Mouse (Mus musculus): ENCODE measurements around the gene Syngap1. TPM values are rescaled to one million over a fixed set of nuclear protein-coding genes. Genes with fewer than 3 reads are reported as not detected.

Gene Syngap1
- total and polyA plus RNA-seq, 2 experiments from 2014 or later, result 5.0 to 85.2 TPM

- DNase-seq, result no peak
- 70% methylated on average over 14 of the region's 14 CpGs for WGBS
These were observed 53.4 kb downstream of the Syngap1 start for GRCm38 (mm10) chr17:26994410-26994809.

GRCm38 (mm10) chr17:26995006-26995405, 54.0 kb downstream of the Syngap1 start:
- Histone ChIP-seq H3K4me3 (ENCODE audit: low read depth, low read length) (no peak overlapping the region), H3K36me3 (ENCODE audit: insufficient read depth) (no peaks in the 10 kb centered on the region), H3K9me3 (ENCODE audit: low read length) (no peaks in the 10 kb centered on the region), H3K9ac (no peak overlapping the region), H3K4me1 (ENCODE audit: insufficient read depth) (no peaks in the 10 kb centered on the region), H3K27ac (ENCODE audit: low read depth, low read length) (no peak overlapping the region), H3K27me3 (ENCODE audit: insufficient read depth, low read length) (no peaks in the 10 kb centered on the region), H3K4me2 (ENCODE audit: low read depth) (no peak overlapping the region)
- WGBS, result 82% methylated on average over 6 of the region's 6 CpGs
- ATAC-seq (no peak), DNase-seq (no peak)
- TF ChIP-seq CTCF (IDR thresholded peaks at IDR 0.05; ENCODE audit: low read depth), result no peak

More at GRCm38 (mm10) chr17:26994410-26994809, 53.4 kb downstream of the Syngap1 start:
- Histone ChIP-seq H3K36me3 (ENCODE audit: insufficient read depth) (no peaks in the 10 kb centered on the region), H3K4me2 (ENCODE audit: low read depth) (no peak overlapping the region), H3K4me3 (ENCODE audit: low read depth, low read length) (no peak overlapping the region), H3K9ac (no peak overlapping the region), H3K27ac (ENCODE audit: low read depth, low read length) (no peak overlapping the region), H3K27me3 (ENCODE audit: insufficient read depth, low read length) (no peaks in the 10 kb centered on the region), H3K4me1 (ENCODE audit: insufficient read depth) (no peaks in the 10 kb centered on the region), H3K9me3 (ENCODE audit: low read length) (no peaks in the 10 kb centered on the region)
- ATAC-seq, result no peak
- no peak for TF ChIP-seq CTCF (IDR thresholded peaks at IDR 0.05; ENCODE audit: low read depth)

- H3K27me3 ChIP-seq (ENCODE audit: insufficient read depth, low read length), result no peaks in the 10 kb centered on the region
- H3K4me1 ChIP-seq (ENCODE audit: insufficient read depth), result no peaks in the 10 kb centered on the region
- H3K36me3 ChIP-seq (ENCODE audit: insufficient read depth), result no peaks in the 10 kb centered on the region
- TF ChIP-seq CTCF (IDR thresholded peaks at IDR 0.05; ENCODE audit: low read depth), result no peak
- ATAC-seq (no peak), DNase-seq (no peak)
- H3K9me3 ChIP-seq (ENCODE audit: low read length), result no peaks in the 10 kb centered on the region
- no peak overlapping the region for H3K4me2 ChIP-seq (ENCODE audit: low read depth)
- H3K27ac ChIP-seq (ENCODE audit: low read depth, low read length), result no peak overlapping the region
- H3K4me3 ChIP-seq (ENCODE audit: low read depth, low read length), result no peak overlapping the region
- 73% methylated on average over 8 of the region's 8 CpGs for WGBS
- H3K9ac ChIP-seq, result no peak overlapping the region
These were observed 54.5 kb downstream of the Syngap1 start for GRCm38 (mm10) chr17:26995562-26995961.

- Histone ChIP-seq H3K27ac (ENCODE audit: low read depth, low read length) (no peak overlapping the region), H3K4me1 (ENCODE audit: insufficient read depth) (no peaks in the 10 kb centered on the region), H3K4me2 (ENCODE audit: low read depth) (no peak overlapping the region), H3K4me3 (ENCODE audit: low read depth, low read length) (no peak overlapping the region), H3K36me3 (ENCODE audit: insufficient read depth) (no peaks in the 10 kb centered on the region), H3K9me3 (ENCODE audit: low read length) (no peaks in the 10 kb centered on the region), H3K27me3 (ENCODE audit: insufficient read depth, low read length) (no peaks in the 10 kb centered on the region), H3K9ac (no peak overlapping the region)
- TF ChIP-seq CTCF (IDR thresholded peaks at IDR 0.05; ENCODE audit: low read depth), result no peak
- DNase-seq (no peak), ATAC-seq (no peak)
- WGBS, result 82% methylated on average over 4 of the region's 4 CpGs
These were observed 56.6 kb downstream of the Syngap1 start for GRCm38 (mm10) chr17:26997661-26998060.

GRCm38 (mm10) chr17:26998283-26998682, 57.2 kb downstream of the Syngap1 start:
- DNase-seq (no peak), ATAC-seq (no peak)
- H3K27me3 ChIP-seq (ENCODE audit: insufficient read depth, low read length), result no peaks in the 10 kb centered on the region
- WGBS, result 94% methylated on average over 15 of the region's 15 CpGs
- H3K4me1 ChIP-seq (ENCODE audit: insufficient read depth), result no peaks in the 10 kb centered on the region
- H3K9ac ChIP-seq, result no peak overlapping the region
- no peaks in the 10 kb centered on the region for H3K9me3 ChIP-seq (ENCODE audit: low read length)
- H3K36me3 ChIP-seq (ENCODE audit: insufficient read depth), result no peaks in the 10 kb centered on the region
- no peak overlapping the region for H3K27ac ChIP-seq (ENCODE audit: low read depth, low read length)
- no peak overlapping the region for H3K4me2 ChIP-seq (ENCODE audit: low read depth)
- no peak for TF ChIP-seq CTCF (IDR thresholded peaks at IDR 0.05; ENCODE audit: low read depth)
- H3K4me3 ChIP-seq (ENCODE audit: low read depth, low read length), result no peak overlapping the region

- no peaks in the 10 kb centered on the region for H3K9me3 ChIP-seq (ENCODE audit: low read length)
- WGBS, result 80% methylated on average over 12 of the region's 12 CpGs
- H3K4me2 ChIP-seq (ENCODE audit: low read depth), result no peak overlapping the region
- H3K36me3 ChIP-seq (ENCODE audit: insufficient read depth), result no peaks in the 10 kb centered on the region
- no peak for TF ChIP-seq CTCF (IDR thresholded peaks at IDR 0.05; ENCODE audit: low read depth)
- H3K27me3 ChIP-seq (ENCODE audit: insufficient read depth, low read length), result no peaks in the 10 kb centered on the region
- no peak overlapping the region for H3K9ac ChIP-seq
- ATAC-seq, result peak; percentile 78; the same call in 1 of the 2 replicates
- H3K27ac ChIP-seq (ENCODE audit: low read depth, low read length), result peak overlapping the region; percentile 59; the same call in 1 of the 2 replicates
- H3K4me3 ChIP-seq (ENCODE audit: low read depth, low read length), result no peak overlapping the region
- H3K4me1 ChIP-seq (ENCODE audit: insufficient read depth), result no peaks in the 10 kb centered on the region
- peak; percentile 41 for DNase-seq
These were observed 58.9 kb downstream of the Syngap1 start for GRCm38 (mm10) chr17:26999996-27000395.

GRCm38 (mm10) chr17:27001151-27001550, 60.1 kb downstream of the Syngap1 start:
- no peaks in the 10 kb centered on the region for H3K4me1 ChIP-seq (ENCODE audit: insufficient read depth)
- peak; percentile 27; the same call in 1 of the 2 replicates for TF ChIP-seq CTCF (IDR thresholded peaks at IDR 0.05; ENCODE audit: low read depth)
- no peaks in the 10 kb centered on the region for H3K27me3 ChIP-seq (ENCODE audit: insufficient read depth, low read length)
- no peak overlapping the region for H3K9ac ChIP-seq
- DNase-seq (no peak), ATAC-seq (no peak)
- 81% methylated on average over 7 of the region's 7 CpGs for WGBS
- H3K36me3 ChIP-seq (ENCODE audit: insufficient read depth), result no peaks in the 10 kb centered on the region
- H3K9me3 ChIP-seq (ENCODE audit: low read length), result no peaks in the 10 kb centered on the region
- H3K4me2 ChIP-seq (ENCODE audit: low read depth), result no peak overlapping the region
- H3K27ac ChIP-seq (ENCODE audit: low read depth, low read length), result no peak overlapping the region
- H3K4me3 ChIP-seq (ENCODE audit: low read depth, low read length), result no peak overlapping the region

Measured in forebrain, postnatal 0 days (tissue).